Mouse (Mus musculus) skeletal muscle tissue, adult 2 months (tissue): ENCODE measurements at regions not wholly inside any gene's neighbourhood (a gene's known extent, or its start where the extent isn't known, plus 50 kb on each side); places are given as distances from the start of the nearest gene placed in this dataset.
A peak's percentile ranks its signal among the peaks of the same experiment; 100 is the strongest.

ENCODE experiments used
- DNase-seq: peaks from one replicate; pipeline ENCODE4 v3.0.0-alpha.2; 2012; ENCODE audit warnings: low read depth, low spot score

GRCm38 (mm10) chr9:47350301-47350700, 179.7 kb upstream of the Cadm1 start:
- DNase-seq = no peak

DNA sequence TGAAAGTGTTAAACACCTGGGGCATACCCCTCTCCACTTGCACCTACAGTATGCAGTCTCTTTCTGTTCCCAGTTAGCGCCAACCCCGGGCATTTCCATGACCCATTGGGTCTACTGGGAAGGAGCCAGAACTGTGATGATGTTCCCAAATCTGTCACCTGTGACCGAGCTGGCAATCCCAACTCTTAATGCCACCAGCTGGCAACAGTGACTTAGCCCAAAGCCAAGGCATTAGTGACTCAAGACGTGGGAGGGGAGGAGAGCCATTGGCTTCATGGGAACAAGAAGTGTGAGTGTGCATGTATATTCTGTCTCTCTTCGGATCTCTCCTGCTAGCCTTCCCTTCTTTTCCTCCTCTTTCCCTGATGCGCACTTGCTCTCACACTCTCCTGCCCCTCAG, 178.9 kb upstream of the Cadm1 start:
- DNase-seq = no peak

- DNase-seq = no peak
Measured at GRCm38 (mm10) chr9:47353017-47353416, 177.0 kb upstream of the Cadm1 start.

DNA sequence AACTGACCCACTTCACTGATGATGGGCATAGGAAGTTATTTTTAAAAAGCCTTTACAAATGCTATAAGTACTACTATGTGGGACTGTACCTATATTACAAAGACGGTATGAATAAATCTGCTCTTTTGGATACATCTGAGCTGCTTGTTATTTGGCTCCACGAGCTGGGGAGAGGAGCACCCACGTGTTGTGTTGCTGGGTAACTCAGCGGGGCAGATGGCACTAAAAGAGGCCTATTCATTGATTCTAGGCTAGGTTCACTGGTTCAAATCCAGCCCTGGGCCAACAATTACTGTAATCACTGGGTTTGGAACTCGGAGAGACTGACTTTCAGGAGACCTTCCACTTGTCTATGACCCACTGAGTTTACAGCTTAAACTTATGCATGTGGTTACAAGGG, 176.0 kb upstream of the Cadm1 start:
- DNase-seq = no peak

DNA sequence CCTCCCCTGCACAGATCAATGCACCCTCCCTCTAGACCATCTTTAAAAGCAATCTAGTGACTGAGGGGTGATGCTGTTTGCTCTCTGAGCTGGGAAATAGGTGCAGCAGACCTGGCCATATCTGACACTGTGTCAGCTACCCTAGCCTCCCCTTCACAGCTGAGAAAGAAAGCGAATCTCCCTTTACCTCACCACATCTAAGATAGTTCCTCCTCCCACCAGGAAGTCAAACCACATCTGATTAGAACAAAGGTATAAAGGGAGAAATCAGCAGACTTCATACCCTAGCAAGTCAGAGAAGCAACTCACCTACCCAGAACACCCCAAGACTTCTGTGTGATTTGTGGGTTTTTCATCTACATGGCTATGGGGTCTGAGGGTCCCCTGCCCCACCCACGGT, 175.6 kb upstream of the Cadm1 start:
- no peak for DNase-seq

DNA sequence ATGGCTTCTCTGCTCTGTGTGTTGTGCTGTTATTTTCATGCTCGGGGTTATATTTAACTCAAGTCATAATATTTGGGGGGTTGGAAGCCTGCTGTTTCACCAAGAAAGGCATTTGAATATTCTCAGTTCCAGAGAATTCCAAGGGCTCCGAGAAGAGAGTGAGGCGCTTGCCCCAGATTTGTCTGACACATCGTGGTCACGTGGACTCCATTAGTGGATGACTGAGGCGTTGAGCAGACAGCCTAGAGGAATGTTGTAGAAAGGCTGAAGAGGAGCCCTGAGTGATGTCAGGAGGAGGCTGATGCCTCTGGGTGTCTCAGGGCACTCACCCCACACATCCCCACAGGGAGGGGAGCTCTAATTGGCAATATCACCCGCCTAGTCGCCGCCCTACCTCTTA, 175.1 kb upstream of the Cadm1 start:
- no peak for DNase-seq

DNA sequence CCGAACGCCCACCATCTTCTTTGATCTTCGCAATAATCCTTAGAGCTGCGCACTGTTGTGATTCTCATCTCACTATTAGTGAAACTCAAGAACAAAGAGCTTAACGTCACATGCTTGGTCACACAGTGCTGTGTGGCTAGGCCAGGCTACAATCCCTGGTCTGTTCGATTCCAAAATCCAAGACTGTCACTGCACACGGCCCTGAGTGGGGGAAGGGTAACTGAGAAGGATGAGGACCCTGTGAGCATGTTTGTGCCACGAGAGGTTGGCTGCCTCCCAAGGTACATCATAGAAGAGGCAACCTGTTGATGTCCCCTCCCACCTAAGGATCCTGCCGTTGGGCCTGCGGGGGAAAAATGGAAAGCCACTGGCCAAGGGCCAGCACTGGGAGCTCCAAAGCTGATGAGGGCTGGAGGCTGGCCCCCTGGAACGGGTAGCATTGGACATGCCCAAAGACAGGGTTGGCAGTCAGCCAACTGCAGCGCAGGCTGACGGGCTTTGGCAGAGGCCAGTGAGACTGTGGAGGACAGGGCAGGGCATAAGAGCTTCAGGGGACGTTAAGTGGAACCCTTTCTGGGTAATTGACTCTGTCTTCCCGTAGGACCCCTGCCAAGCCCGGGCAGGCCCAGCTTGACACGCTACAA, 172.1 kb upstream of the Cadm1 start:
- DNase-seq = no peak

- DNase-seq = no peak
Measured at GRCm38 (mm10) chr9:47358400-47358767, 171.6 kb upstream of the Cadm1 start.

GRCm38 (mm10) chr9:47363086-47363485, 166.9 kb upstream of the Cadm1 start:
- no peak for DNase-seq

GRCm38 (mm10) chr9:47364762-47365161, 165.2 kb upstream of the Cadm1 start:
- DNase-seq = no peak

DNA sequence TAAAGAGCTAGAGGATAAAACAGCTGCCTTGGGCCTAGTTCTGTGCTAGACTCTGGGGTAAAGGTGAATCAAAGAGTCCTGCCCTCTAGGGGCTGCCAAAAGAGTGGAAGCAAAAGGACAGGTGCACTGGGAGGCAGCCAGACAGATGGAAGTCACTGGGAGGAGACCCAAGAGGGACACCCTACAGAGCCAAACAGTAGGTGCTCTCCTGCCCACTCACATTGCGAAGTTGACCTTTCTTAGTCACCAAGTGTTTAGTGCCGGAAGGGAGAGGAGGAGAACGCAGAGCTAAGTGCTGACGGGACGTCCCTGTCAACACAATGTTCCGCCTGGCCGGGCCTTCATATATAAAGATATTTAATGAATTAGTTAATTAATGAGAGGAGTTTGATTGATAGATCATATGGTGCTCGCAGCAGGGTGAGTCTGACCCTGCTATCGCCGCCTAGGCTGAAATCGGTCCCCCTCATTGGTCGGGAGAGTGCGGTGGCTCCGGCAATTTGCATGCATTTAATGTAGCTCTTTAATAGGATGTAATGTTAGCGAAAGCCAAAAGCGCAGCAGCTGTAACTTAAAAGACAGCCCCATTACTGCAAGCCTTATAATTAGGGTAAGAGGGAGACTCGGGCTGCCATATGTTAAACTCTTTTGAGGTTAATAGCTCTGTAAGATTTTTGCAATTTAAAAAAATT, 162.6 kb upstream of the Cadm1 start:
- DNase-seq = peak; percentile 66

DNA sequence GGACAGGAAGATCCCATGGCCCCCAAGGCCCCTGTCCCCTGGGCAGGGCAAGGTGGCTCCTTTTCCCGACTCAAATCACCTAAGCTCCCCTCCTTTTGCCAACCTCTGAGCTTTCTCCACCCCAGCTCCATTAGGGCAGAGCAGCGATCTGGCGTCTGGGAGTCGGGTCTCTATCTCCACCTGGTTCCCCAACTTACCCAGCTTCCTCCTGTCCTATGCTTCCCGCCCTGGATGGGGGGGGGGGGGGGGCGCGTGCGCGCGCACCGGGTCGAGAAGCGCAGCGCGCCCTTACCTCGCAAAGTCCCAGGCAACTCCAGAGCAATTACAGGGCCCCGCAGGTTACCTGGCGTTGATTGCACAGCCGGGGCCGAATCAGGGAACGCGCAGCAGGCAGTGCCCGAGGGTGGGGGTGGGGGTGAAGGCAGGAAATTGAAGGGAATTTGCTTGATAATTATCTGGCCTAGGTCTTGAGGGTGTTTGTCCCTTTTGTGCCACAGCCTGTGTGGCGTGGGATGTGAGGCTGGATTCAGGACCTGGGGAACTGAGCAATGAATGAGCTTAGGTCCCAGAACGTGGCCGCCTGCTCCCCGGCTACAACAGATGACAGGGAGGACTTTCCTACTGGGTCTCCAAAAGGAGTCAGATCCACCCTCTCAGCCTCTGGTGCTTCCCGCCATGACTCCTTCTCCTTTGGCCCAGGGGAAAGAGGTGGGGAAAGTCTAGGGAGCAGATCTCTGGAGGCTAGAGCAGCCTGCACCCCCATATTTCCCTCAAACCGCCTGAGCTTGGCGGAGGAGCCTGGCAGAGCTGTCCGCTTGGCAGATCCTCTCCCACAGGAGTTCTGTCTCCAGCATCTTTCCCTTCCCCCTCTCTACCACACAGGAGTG, 161.7 kb upstream of the Cadm1 start:
- DNase-seq = no peak

- no peak for DNase-seq
Measured at GRCm38 (mm10) chr9:47372296-47372695, 157.7 kb upstream of the Cadm1 start.

DNA sequence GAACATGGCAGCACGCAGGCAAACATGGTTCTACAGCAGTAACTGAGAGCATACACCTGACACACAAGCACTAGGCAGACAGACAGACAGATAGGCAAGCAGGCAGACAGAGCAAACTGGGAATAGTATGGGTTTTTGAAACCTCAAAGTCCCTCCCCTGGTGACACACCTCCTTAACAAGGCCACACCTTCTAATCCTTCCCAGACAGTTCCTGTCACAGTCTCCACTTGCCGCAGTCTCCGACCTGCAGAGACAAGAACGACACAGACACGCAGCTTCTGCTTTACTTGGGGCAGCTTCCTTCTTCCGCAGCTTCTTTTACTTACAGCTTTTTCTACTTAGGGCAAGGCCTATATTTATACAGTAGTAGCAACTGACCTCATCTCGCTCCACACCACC, 155.9 kb upstream of the Cadm1 start:
- no peak for DNase-seq

- no peak for DNase-seq
Measured at GRCm38 (mm10) chr9:47376645-47377044, 153.3 kb upstream of the Cadm1 start.

- DNase-seq = no peak
Measured at GRCm38 (mm10) chr9:47378541-47378940, 151.4 kb upstream of the Cadm1 start.

- no peak for DNase-seq
Measured at GRCm38 (mm10) chr9:47380361-47380760, 149.6 kb upstream of the Cadm1 start.

- DNase-seq = no peak
Measured at GRCm38 (mm10) chr9:47384185-47384854, 145.7 kb upstream of the Cadm1 start.

GRCm38 (mm10) chr9:47386646-47387045, 143.3 kb upstream of the Cadm1 start:
- no peak for DNase-seq

- no peak for DNase-seq
Measured at GRCm38 (mm10) chr9:47387221-47387620, 142.8 kb upstream of the Cadm1 start.

DNA sequence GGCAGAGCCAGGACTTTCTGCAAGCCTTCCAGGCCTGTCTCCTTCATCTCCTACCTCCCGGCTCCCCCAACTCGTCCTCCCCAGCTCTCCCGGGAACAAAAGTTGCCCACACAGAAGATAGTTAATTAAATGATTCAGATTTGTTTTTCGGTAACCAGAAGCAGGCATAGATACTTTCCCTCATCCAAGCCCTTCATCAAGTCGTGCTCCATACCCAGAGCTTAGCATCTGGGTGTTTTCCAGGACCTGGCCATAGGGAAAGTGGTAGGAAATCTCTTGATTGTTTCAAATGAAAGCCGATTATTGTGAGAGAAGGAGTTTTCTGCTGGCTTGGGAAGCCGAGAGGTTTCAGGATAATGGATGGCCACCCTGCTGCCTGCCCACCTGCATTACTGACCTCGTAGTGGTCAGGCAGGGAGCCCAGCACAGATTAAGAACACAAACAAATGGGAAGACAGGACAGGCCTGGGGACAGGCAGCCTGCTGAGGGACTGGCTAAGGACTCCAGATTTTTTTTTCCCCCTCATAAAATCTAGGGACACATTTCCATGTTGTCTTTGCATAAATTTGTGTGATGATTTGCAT, 142.2 kb upstream of the Cadm1 start:
- DNase-seq = no peak

- no peak for DNase-seq
Measured at GRCm38 (mm10) chr9:47389901-47390300, 140.1 kb upstream of the Cadm1 start.
